Mouse (Mus musculus) ES-E14 (cell line): ENCODE results near the gene Atf7ip.

ENCODE experiments used
- CHD2 ChIP-seq: IDR thresholded peaks from 2 replicates; pipeline ENCODE4 v1.6.1; 2014; ENCODE audit warnings: mild to moderate bottlenecking, low read depth, low read length, inconsistent platforms
- HCFC1 ChIP-seq: IDR thresholded peaks from 2 replicates; pipeline ENCODE4 v1.6.1; 2012; ENCODE audit warnings: low read length, inconsistent platforms, borderline replicate concordance; ENCODE audit not compliant: insufficient read depth
- MAFK ChIP-seq: IDR thresholded peaks from 2 replicates; pipeline ENCODE4 v1.6.1; 2014; ENCODE audit warnings: mild to moderate bottlenecking, low read depth, low read length, inconsistent platforms; ENCODE audit not compliant: insufficient read depth
- ZC3H11A ChIP-seq: IDR thresholded peaks from 2 replicates; pipeline ENCODE4 v1.6.1; 2012; ENCODE audit warnings: low read depth, mild to moderate bottlenecking, inconsistent platforms, low read length, borderline replicate concordance
- ZNF384 ChIP-seq: IDR thresholded peaks from 2 replicates; pipeline ENCODE4 v1.6.1; 2012; ENCODE audit warnings: low read depth, low read length, inconsistent platforms

DNA sequence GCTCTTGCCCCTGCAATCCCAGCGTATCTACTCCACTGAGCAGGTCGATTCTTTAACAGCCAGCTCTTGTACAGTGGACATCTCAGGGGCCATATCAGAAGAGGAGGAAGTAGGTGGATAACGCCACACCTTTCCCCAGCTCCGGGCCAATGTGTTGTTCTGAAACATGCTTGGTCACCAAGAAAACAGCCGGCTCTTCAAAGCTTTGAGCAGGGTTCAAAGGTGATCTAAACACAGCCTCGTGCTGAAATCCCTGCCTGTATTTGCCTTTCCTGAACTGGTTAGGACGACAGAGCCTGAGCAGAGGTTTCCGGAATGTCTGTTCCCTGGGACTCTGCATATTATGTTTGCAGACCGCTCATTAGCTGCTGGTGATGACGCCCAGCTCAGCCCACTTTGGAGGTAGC is 141.5 kb downstream of the Atf7ip start:
- TF ChIP-seq HCFC1, result no peak
- TF ChIP-seq ZNF384, result no peak
- TF ChIP-seq ZC3H11A, result no peak
- no peak for TF ChIP-seq MAFK
- no peak for TF ChIP-seq CHD2
